Mouse (Mus musculus) olfactory bulb, adult 2 months (tissue): ENCODE results near the gene Ppp1r15b.

Experiments used
- CTCF ChIP-seq: fragments of 200-500 bp; IDR thresholded peaks from 2 replicates; pipeline ENCODE4 v1.5.1; 2012; ENCODE audit warnings: low read depth, mild to moderate bottlenecking, low read length, moderate library complexity; ENCODE audit not compliant: insufficient read depth
- POLR2A ChIP-seq: fragments of 200-500 bp; IDR thresholded peaks from 2 replicates; pipeline ENCODE4 v1.6.1; 2012; ENCODE audit warnings: mild to moderate bottlenecking, low read depth, low read length, moderate library complexity; ENCODE audit not compliant: insufficient read depth

DNA sequence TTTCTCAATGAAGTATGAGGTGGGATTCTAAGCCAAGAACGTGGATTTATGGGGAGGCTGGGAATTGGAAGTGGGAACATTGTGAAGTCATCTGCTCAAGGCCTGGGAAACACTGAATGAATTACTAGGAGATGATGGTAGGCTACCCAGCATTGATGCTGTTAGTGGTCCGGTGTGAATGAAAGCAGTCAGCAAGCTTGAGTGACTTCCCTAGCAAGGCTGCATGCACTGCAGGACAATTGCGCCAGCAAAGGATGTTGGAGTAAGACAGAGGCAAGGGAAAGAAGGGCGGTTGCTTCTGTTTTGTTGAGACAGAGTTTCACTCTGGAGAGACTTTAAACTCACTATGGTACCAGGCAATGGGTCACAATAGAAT lies 4.6 kb upstream of the Ppp1r15b start:
- no peak for TF ChIP-seq POLR2A
- no peak for TF ChIP-seq CTCF
